Mouse (Mus musculus): ENCODE results near the gene Lrch2. TPM values are rescaled to one million over a fixed set of nuclear protein-coding genes. Genes with fewer than 3 reads are reported as not detected.
A peak's percentile ranks its signal among the peaks of the same experiment; 100 is the strongest.
"Not testable (repeated sequence)": the region's sequence is repeated elsewhere in the genome, so short reads cannot be mapped to it uniquely, and the experiment has no call there.

Gene Lrch2
- total RNA-seq (2021), result 1 to 10 TPM; 1.2 to 1.7 TPM
- long read RNA-seq, experiment 1, result 0 reads
- long read RNA-seq, experiment 2, result 0 reads

- DNase-seq, result peak; percentile 17 to 38
Observed at GRCm38 (mm10) chrX:147553421-147554201, at the start of gene Lrch2. TSS of gene Lrch2 (minus strand) at chrX:147554081.

DNA sequence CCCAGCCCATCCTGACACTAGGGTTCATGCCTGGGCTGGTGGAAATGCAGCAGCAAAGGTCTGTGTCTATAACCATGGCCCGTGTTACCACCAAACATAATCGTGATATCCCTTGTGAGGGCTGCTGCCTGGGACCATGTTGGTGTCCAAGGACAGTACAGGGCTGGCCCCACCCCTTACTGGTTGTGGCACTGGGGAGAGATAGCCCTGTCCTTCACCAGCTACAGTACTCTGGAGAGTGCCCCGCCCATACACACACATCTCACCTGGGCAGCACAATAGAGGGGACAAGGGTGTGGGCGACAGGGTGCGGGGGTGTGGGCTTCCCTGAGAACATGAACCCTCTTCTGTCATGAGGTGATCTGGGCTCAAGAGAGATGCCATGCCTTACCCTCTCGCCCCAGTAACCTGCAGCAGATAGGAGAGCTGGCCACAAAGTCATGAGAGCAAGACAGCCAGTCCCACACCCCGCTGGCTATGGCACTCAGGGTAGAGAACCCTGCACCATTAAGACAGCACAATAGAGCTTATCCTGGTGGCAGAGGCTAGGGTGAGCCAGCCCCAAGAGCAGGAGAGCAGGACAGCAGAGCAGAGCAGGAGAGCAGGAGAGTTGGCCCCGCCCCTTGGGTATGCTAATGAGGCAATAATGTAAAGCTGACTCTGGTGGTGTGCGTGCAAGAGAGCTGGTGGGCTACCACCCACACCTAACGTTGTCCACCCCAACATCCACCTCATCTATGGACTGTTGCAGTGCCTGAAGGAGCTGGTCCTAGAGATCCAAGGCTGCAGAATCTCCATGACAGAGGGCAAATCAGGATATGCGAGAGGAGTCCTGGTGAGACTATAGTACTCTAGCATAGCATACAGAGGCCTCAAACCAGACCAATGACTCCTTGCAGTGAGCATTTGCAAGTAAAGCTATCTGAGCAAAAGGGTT, 12.7 kb downstream of the Lrch2 start:
- no peak for DNase-seq

GRCm38 (mm10) chrX:147538377-147538776, 15.5 kb downstream of the Lrch2 start:
- DNase-seq, result no peak

DNA sequence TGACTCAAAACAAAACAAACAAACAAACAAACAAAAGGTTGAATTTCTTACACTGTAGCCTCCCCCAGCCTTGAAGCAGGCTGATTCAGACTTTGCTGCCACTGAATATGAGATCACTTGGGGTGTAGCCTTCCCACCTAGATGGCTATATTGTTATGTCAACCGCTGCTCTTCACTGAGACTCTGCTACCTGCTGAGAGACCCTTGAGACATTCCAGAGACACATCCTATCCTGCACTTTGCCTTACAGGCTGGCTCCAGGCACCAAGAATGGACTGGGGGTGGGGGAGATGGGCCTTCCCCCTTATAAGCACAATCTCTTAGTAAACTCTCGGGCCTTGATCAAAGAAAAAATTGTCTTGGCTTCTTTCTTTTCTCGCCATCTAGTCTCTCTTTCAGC, 16.8 kb downstream of the Lrch2 start:
- DNase-seq, result not testable (repeated sequence)

- DNase-seq, result no peak
Observed at GRCm38 (mm10) chrX:147535616-147536015, 18.3 kb downstream of the Lrch2 start.

GRCm38 (mm10) chrX:147531675-147532074, 22.2 kb downstream of the Lrch2 start:
- DNase-seq, result no peak

DNA sequence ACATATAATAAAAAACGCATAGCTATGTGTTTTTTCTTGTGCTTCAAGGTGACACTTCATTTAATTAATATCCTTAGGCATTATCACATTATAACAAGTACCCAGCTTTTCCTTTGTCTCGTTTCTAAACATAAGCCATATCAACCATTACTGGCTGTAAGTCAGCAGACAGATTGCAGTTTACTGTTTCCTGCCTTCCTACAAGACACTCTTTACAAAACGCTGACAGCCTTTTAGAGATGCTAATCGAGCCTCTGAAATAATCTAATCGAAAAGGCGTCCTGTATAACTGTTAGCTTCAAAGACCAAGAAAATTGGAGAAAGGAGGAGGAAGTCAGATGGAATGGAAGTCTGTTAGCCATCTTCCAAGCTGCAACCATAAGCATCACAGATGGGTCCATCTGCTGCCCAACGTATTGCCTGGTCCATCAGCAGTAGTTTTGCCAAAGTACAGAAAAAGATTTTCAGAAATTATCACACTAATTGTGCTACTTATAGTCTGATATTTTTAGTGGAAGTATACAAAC, 26.2 kb downstream of the Lrch2 start:
- no peak for DNase-seq

GRCm38 (mm10) chrX:147489551-147489950, 64.3 kb downstream of the Lrch2 start:
- no peak for DNase-seq

- DNase-seq, result not testable (repeated sequence)
Observed at GRCm38 (mm10) chrX:147453610-147454009, 100.3 kb downstream of the Lrch2 start, which contains the start of gene Vmn1r239-ps. TSS of gene Vmn1r239-ps (minus strand) at chrX:147453710.

- DNase-seq, result peak; percentile 2 to 3
Observed at GRCm38 (mm10) chrX:147443386-147443785, 110.5 kb downstream of the Lrch2 start.

GRCm38 (mm10) chrX:147435400-147435799, 118.5 kb downstream of the Lrch2 start:
- no peak for DNase-seq

- peak; percentile 52 to 57 for DNase-seq
Observed at GRCm38 (mm10) chrX:147429753-147430152, 124.1 kb downstream of the Lrch2 start.

DNA sequence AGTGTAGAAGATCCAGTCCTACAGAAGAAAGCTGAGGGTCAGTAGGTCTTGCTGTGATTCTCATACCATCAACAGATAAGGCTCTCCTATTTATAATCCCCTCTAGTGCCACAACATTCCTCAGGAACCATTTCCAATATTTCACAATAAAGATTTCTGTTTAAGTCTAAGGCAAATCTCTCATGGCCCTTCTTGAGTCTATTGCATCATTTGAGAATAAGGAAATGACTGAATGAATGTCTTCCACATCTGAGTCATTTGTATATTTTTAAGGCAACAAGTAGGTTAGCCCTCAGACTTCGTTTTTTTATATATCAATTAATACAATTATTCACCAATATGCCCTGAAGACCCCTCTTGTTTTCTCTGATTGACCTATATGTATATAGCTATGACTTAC, 124.8 kb downstream of the Lrch2 start, which contains the start of gene Il13ra2:
Il13ra2 (minus strand) TSS at position 64 of the 400 bp plus-strand sequence.
- no peak for DNase-seq

Other genes with a start within 250 kb of the Lrch2 start
- gene Il13ra2, start 124.9 kb downstream of the Lrch2 start, total RNA-seq (2021), result under 1 TPM in 1 of 2 experiments, not detected in 1; 0.18 TPM
- gene Vmn1r239-ps, start 100.4 kb downstream of the Lrch2 start, total RNA-seq (2021), result not detected
- not detected for gene Gm15128, start 211.9 kb upstream of the Lrch2 start, total RNA-seq (2021)

Measured in heart, adult 18-20 months (tissue).